Mouse (Mus musculus): Measurements from ENCODE around the gene Higd2a.

Gene Higd2a

DNA sequence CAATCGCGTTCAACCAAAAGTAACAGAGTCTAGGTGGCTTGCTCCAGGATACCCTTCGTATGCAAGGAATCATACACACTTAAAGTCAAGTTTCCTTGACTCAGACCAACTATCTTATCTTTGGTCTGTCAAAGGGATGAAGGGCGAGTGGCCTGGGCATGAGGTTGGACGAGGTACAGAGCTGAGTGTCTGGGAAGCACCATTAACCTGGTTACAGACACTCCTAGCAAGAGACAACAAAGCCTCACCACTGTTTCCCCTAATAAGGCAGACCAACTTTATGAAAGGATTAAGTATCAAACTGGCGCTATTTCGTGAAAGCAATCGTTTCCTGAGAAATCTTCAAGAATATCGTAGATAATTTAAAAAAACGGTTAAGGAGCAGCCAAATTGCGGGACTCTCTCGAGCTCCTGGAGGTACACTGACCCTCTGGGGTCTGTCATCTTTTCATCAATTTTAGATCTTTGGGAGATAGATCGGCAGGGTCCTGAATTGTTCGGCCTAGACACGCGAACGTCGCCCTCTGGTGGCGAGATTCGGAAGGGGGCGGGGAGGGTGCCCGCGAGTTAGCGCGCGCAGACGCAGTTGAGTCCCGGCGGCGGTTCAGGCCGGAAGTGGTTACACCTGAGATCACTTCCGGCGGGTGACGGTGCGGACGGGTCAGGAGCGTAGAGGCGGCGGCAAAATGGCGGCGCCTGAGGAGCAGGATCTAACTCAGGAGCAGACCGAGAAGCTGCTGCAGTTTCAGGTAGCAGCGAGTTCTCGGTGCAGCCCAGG lies 31.3 kb downstream of the Higd2a start, which contains the start of gene Faf2:
Gene Faf2 (plus strand): TSS at position 630 of the 778 bp plus-strand sequence.
- DNase-seq (ENCODE audit: low read depth, low spot score): peak; percentile 94

DNA sequence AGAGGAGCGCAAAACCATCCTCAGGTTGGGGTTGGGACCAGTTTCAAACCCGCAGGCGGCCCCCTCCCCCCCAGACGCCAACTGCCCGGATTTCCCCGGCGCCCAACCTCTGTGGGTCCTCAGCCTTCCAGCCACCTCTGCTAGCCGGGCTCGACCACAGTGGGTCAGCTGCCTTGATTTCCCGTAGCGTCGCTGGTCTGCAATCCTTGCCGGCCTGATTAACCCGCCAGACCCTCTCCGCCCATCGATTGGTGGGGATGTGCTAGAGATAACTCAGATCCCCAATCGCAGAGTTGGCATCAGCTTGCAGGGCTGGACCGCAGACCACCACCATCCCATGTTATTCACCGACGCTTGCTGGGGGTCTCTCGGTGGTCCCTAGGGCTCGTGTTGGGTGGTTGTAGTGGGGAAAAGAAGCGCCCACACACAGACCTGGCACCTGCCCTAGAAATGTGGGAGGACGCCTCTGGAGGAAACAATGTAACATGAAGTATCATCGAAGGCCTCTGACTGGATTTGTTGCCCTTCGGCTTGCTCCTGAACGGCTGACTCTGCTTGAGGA lies 32.0 kb downstream of the Higd2a start:
- DNase-seq (ENCODE audit: low read depth, low spot score): no peak

DNA sequence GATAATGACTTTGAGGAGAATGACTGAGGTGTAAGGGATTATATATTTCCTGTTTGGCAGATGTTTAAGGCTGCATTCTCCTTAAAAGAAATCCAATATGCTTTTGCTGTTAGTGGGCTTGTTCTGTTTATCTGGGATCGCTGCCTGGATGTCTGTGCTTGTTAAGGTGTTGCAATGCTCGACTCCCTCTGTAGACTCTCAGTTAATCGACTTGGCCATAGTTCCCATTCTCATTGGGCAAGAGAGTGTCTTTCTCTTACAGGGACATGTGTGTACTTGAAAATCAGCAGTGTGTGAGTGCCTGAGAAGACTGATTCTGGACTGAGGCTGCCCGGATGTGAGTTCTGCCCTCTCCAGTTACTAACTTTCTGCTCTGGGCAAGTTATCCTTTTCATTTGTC lies 39.1 kb downstream of the Higd2a start:
- no peak for DNase-seq (ENCODE audit: low read depth, low spot score)

DNA sequence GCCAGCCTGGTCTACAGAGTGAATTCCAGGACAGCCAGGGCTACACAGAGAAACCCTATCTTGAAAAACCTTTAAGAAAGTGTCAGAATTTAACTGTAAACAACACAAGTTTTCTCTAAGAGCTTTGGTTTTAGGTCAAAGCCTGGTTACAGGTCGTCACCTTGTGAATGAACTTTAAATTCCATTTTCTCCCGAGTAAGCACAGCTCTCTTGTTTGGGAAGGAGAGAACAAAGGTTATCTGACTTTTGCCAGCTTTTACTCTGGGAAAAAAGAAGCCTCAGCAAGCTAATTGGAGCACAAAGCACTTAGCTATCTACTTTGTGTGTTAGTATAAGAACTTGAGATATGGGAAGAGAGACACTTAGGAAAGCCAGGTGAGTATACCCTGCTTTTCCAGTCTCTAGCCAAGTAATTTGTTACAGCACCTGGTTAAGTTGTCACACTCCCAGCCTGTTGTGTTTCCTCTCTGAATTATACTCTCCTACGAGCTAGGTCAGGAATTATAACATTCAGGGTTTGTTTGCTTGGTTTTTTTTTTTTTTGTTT lies 42.8 kb downstream of the Higd2a start:
- no peak for DNase-seq (ENCODE audit: low read depth, low spot score)

DNA sequence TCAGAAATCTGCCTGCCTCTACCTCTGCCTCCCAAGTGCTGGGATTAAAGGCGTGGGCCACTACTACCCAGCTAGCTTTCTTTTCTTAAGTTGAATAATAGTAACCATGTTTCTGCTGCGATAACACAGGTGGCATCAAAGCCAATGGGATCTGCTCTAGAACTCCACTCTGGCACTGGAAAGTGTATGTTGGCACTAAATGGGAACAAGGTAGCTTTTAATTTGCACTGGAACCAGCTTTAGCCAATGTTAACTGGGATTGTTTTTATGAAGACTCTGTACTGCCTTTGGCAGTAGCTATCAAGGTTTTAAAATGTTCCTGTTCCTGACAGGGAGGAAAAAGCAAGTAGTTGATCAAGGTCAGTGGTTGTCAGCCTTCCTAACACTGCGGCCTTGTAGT lies 45.0 kb downstream of the Higd2a start:
- DNase-seq (ENCODE audit: low read depth, low spot score): no peak

All from skeletal muscle tissue, adult 2 months (tissue).